Mouse (Mus musculus): ENCODE data around the gene Nck2. TPM values are rescaled to one million over a fixed set of nuclear protein-coding genes. Genes with fewer than 3 reads are reported as not detected.

Gene Nck2
- polyA plus RNA-seq, 1 experiment, result 11.2 TPM

DNA sequence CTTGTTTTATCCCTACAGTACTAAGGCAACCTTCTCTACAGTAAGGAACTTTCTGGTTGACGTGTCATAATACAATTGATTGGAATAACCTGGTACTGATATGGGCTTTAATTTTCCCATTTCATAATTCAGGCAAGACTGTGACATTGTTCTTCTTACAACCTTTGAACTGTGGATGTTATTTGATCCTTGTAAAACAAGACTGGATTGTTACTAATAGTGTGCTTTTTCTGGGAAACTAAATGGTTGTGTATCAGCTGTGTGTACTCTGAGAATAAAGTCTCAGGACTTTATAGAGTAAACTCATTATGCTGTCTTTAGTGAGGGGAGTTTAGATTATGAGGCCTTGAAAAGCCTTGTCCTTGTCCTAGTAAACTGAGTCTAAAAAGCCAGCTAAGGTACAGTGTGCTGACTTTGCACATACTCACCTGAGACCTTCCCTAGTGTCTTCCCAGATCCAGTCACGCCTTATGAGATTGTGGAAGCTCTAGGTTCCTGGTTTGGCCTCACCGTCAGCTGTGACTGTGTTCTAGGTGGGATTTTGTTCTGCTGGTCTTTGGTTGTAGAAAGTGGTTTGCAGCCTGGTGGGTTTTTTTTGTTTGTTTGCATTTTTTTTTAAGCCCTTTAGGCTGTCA, 48.5 kb downstream of the Nck2 start:
- no peak overlapping the region for H3K27ac ChIP-seq (ENCODE audit: insufficient read depth, low read depth, low read length)
- peaks cover 4% of the 10 kb centered on the region; the same call in 1 of the 2 replicates for H3K4me1 ChIP-seq (ENCODE audit: control insufficient read depth, insufficient read depth, low read length)
- TF ChIP-seq POLR2A (IDR thresholded peaks at IDR 0.05; ENCODE audit: borderline replicate concordance, low read depth, low read length), result no peak
- no peak for TF ChIP-seq CTCF (IDR thresholded peaks at IDR 0.05; ENCODE audit: low read depth, low read length)
- H3K4me3 ChIP-seq (ENCODE audit: insufficient read depth, low read length), result no peak overlapping the region

DNA sequence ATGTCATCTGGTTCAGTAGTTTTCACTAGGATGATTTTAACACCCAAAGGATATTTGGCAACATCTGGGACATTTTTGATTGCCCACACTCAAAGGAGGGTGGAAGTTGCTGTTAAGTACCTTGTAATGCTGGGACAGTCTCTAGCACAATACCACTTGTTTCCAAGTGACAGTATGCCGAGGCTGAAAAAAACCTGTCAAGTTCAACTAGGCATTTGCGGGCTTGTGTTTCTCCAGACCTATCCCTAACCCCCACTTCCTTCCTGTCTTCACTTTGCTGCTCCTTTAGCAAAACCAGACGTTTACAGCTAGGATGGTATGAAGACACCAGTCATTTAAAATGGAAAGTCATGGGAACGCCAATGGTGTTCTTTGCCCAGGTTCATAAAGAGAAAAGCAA, 51.7 kb downstream of the Nck2 start:
- TF ChIP-seq CTCF (IDR thresholded peaks at IDR 0.05; ENCODE audit: low read depth, low read length), result no peak
- no peak for TF ChIP-seq POLR2A (IDR thresholded peaks at IDR 0.05; ENCODE audit: borderline replicate concordance, low read depth, low read length)
- Histone ChIP-seq H3K4me1 (ENCODE audit: control insufficient read depth, insufficient read depth, low read length) (peaks cover 15% of the 10 kb centered on the region), H3K4me3 (ENCODE audit: insufficient read depth, low read length) (no peak overlapping the region), H3K27ac (ENCODE audit: insufficient read depth, low read depth, low read length) (no peak overlapping the region)

DNA sequence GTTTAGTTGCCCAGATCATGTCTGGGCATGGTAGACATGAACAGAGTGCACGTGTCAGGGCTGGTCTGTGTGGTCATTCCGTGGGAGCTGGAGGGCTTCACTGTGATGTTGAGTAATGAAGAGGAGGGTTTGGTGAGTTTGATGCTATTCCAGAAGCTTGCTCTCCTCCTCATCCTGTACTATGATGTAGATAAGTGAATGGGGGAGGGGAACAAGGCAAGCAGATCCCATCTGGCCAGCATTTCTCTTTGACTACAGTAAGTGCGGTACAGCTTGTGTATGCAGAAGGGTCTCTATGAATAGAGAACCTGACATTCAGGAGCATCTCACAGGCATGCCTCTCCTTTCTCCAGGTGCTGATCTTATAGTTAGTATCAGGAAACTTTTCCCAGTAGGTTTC, 52.6 kb downstream of the Nck2 start:
- Histone ChIP-seq H3K4me1 (ENCODE audit: control insufficient read depth, insufficient read depth, low read length) (peaks cover 21% of the 10 kb centered on the region), H3K4me3 (ENCODE audit: insufficient read depth, low read length) (no peak overlapping the region), H3K27ac (ENCODE audit: insufficient read depth, low read depth, low read length) (no peak overlapping the region)
- TF ChIP-seq CTCF (IDR thresholded peaks at IDR 0.05; ENCODE audit: low read depth, low read length) (no peak), POLR2A (IDR thresholded peaks at IDR 0.05; ENCODE audit: borderline replicate concordance, low read depth, low read length) (no peak)

DNA sequence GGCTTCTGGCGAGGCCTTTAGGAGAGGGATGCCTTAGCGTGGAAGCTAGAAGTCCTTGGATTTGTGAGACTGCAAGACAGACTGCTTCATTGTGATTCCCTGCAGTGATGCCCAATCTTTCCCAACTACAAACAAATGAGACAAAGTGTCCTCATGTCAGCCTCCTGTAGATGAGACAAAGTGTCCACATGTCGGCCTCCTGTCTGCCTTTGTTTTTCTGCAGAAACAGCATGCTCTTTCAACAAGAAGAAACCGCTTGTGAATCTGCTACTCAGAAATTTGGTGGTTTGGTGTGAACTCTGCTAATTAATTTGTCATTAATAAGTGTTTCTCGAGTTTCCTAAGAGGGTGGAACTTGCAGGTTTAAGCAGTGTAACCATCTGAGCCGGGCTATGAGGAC, 53.6 kb downstream of the Nck2 start:
- peaks cover 21% of the 10 kb centered on the region for H3K4me1 ChIP-seq (ENCODE audit: control insufficient read depth, insufficient read depth, low read length)
- no peak overlapping the region for H3K27ac ChIP-seq (ENCODE audit: insufficient read depth, low read depth, low read length)
- H3K4me3 ChIP-seq (ENCODE audit: insufficient read depth, low read length), result no peak overlapping the region
- no peak for TF ChIP-seq CTCF (IDR thresholded peaks at IDR 0.05; ENCODE audit: low read depth, low read length)

DNA sequence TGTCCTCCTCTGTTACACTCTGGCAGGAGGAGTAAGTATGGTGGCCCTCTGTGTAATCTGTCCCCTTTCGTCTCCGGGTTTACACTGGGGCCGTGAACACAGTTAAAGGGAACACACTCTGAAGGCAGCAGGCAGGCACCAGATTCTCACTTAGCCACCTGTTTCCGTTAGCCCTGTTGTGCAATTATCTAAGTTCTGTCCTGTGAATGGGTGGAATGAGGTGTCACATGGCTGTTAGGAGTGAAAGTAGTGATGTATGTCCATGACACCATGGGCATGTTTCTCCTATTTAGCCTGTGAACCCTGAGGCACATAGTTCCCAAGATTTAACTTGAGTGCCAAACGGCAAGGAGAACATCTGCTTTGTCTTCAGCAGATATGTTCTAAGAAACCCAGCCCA, 55.7 kb downstream of the Nck2 start:
- TF ChIP-seq POLR2A (IDR thresholded peaks at IDR 0.05; ENCODE audit: borderline replicate concordance, low read depth, low read length), result no peak
- TF ChIP-seq CTCF (IDR thresholded peaks at IDR 0.05; ENCODE audit: low read depth, low read length), result no peak
- peaks cover 28% of the 10 kb centered on the region for H3K4me1 ChIP-seq (ENCODE audit: control insufficient read depth, insufficient read depth, low read length)
- H3K27ac ChIP-seq (ENCODE audit: insufficient read depth, low read depth, low read length), result no peak overlapping the region
- H3K4me3 ChIP-seq (ENCODE audit: insufficient read depth, low read length), result no peak overlapping the region

DNA sequence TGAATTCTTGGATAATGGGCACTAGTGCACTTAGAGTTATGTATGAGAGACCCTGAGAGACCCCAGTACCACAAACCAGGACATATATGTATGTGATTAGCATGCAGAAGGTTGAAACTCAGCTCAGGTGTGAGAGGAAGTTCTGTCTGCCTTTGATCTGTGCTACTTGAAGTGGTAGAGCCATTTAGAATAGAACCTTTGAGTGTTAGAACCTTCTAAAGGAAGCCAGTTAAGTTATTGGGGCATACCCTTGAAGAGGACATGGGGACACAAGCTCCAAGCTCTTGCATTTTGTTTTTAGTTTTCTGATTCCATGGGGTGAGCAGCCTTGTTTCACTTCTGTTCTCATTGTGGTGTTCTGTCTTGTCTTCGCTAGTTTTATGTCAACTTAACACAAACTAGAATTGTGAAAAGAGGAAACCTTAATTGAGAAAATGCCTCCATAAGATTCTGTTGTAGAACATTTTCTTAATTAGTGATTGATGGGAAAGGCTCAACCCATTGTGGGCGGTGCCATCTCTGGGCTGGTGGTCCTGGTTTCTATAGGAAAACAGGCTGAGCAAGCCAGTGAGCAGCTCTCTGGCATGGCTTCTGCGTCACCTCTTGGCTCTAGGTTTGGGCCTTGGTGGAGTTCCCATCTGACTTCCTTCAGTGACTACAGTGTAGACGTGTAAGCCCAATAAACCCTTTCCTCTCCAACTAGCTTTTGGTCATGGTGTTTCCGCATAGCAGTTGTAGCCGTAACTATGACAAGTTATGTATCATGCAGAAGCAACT, 57.0 kb downstream of the Nck2 start:
- TF ChIP-seq POLR2A (IDR thresholded peaks at IDR 0.05; ENCODE audit: borderline replicate concordance, low read depth, low read length) (no peak), CTCF (IDR thresholded peaks at IDR 0.05; ENCODE audit: low read depth, low read length) (no peak)

DNA sequence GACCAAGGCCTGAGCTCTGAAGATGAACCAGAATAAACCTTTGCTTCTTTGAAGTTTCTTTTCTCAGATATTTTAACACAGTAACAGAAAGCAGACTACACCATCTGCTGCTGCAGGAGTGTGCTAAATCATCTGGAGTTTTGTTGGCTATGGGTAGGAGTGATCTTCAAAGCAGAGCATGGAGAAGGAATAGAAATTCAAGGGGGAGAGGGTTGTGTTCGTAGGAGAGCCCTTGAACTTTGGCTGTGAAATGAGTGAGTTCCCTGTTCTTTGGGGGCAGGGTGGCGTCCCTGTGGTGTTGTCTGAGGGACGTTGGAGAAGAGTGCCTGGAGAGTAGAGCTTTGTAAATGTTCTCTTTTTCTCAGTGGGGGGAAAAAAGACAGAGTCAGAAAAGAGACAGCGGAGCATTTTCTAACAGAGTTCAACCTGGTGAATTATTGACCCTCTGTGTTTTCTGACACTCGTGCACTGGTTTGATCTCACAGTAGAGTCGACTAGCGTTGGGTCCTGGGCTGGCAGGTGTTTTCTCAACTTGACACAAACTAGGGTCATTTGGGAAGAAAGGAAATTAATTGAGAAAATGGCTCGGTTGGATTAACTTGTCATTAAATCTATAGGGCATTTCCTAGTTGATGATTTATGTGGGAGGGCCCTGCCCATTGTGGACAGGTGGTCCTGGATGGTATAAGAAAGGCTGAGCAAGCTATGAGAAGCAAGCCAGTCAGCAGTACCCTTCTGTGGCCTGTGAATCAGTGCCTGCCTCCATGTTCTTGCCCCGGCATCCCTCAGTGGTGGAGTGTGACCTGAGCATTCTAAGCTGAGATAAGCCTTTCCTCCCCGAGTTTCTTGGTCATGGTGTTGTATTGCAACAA, 57.8 kb downstream of the Nck2 start:
- H3K4me1 ChIP-seq (ENCODE audit: control insufficient read depth, insufficient read depth, low read length), result peaks cover 38% of the 10 kb centered on the region
- H3K27ac ChIP-seq (ENCODE audit: insufficient read depth, low read depth, low read length), result no peak overlapping the region
- H3K4me3 ChIP-seq (ENCODE audit: insufficient read depth, low read length), result no peak overlapping the region
- TF ChIP-seq POLR2A (IDR thresholded peaks at IDR 0.05; ENCODE audit: borderline replicate concordance, low read depth, low read length) (no peak), CTCF (IDR thresholded peaks at IDR 0.05; ENCODE audit: low read depth, low read length) (no peak)

More for the DNA sequence above, 57.0 kb downstream of the Nck2 start:
- H3K4me1 ChIP-seq (ENCODE audit: control insufficient read depth, insufficient read depth, low read length), result peaks cover 30% of the 10 kb centered on the region
- no peak overlapping the region for H3K27ac ChIP-seq (ENCODE audit: insufficient read depth, low read depth, low read length)
- H3K4me3 ChIP-seq (ENCODE audit: insufficient read depth, low read length), result no peak overlapping the region

DNA sequence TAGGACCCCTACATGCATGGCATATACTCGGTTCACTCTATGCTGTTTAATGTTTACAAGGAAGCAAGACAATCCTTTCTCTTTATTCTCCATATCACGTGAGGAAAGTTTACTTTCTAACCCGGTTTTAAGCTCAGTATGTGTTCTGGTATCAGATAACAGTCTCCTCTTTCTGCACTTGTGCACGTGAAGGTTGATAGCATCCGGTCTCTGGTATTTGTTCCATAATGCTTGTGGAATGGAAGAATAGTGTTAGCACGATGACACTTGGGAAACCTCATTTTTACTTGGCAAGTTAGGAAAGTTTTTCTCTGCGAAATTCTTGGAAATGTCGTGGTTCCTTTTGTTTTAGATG, 58.4 kb downstream of the Nck2 start:
- TF ChIP-seq POLR2A (IDR thresholded peaks at IDR 0.05; ENCODE audit: borderline replicate concordance, low read depth, low read length) (no peak), CTCF (IDR thresholded peaks at IDR 0.05; ENCODE audit: low read depth, low read length) (no peak)
- no peak overlapping the region for H3K27ac ChIP-seq (ENCODE audit: insufficient read depth, low read depth, low read length)
- H3K4me1 ChIP-seq (ENCODE audit: control insufficient read depth, insufficient read depth, low read length), result peaks cover 43% of the 10 kb centered on the region
- no peak overlapping the region for H3K4me3 ChIP-seq (ENCODE audit: insufficient read depth, low read length)

DNA sequence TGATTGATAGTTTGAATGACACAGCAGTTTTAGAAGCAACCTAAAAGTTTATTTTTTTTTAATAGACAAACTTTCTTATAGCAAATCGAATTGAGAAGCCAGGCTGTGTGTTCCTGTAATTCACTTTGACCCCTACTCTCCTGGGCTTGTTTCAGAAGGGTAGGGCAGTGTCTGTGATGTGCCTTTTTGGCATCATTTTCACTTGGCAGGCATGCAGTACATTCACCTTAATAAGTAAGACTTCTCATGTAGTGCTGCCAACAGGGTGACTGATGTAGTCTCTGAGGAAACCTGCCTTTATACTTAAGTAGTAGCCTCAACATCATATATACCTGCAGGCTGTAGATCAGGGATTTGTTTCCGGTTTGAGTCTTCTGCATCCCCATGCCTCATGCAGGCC, 58.9 kb downstream of the Nck2 start:
- Histone ChIP-seq H3K4me3 (ENCODE audit: insufficient read depth, low read length) (no peak overlapping the region), H3K27ac (ENCODE audit: insufficient read depth, low read depth, low read length) (no peak overlapping the region), H3K4me1 (ENCODE audit: control insufficient read depth, insufficient read depth, low read length) (peaks cover 43% of the 10 kb centered on the region)
- TF ChIP-seq CTCF (IDR thresholded peaks at IDR 0.05; ENCODE audit: low read depth, low read length) (no peak), POLR2A (IDR thresholded peaks at IDR 0.05; ENCODE audit: borderline replicate concordance, low read depth, low read length) (no peak)

DNA sequence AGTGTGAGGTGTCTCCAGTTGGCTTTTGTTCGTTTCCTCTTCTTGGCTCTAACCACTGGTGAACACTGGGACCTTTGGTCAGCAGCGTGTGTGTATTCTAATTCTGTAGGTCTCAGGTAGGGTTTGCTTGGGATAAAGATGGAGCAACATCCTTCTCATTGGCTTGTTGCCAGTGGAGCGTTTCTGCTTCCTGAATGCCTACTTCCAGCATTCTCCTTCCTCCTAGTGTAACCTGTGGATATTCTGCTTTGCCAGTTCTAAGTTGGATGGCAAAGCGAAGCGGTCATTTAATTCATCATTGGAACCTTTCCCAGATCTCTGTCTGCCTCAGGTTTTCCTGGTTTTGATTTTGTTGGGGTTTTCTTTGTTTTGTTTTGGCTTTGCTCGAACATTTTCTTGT, 59.3 kb downstream of the Nck2 start:
- Histone ChIP-seq H3K27ac (ENCODE audit: insufficient read depth, low read depth, low read length) (no peak overlapping the region), H3K4me3 (ENCODE audit: insufficient read depth, low read length) (no peak overlapping the region), H3K4me1 (ENCODE audit: control insufficient read depth, insufficient read depth, low read length) (peaks cover 43% of the 10 kb centered on the region)
- TF ChIP-seq POLR2A (IDR thresholded peaks at IDR 0.05; ENCODE audit: borderline replicate concordance, low read depth, low read length) (no peak), CTCF (IDR thresholded peaks at IDR 0.05; ENCODE audit: low read depth, low read length) (no peak)
